In the genomic region with DNA sequence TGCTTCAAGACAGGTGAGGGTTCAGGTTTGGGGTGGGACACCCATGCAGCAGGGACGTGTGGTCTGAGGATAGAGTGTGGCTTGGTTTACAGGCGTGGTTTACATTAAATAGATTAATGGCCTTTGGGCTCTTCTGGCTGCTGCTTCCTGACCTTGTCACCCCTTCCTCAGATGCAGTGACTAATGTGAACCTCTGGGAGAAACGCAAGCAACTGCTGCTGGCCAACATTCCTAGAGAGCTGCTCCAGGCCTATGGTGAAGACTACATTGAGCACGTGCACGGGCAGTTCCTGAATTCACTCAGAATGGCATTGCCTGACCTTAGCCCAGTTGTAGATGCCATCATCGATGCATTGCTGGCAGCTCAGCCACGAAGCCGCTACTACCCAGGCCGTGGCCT, we compare ENCODE assay signal across 20 mouse cellular contexts. TPM values are rescaled to one million over a fixed set of nuclear protein-coding genes. Genes with fewer than 3 reads are reported as not detected.
DNase-seq lines count a peak whose midpoint lies in the region; ATAC-seq and TF ChIP-seq lines count a peak whose summit lies in the region.
"Had no signal": no experiment of that assay in that cellular context is flagged by ENCODE, and none has a peak within 500 bp of the region (broad histone marks: within the 10 kb centered on the region; RNA-seq: fewer than 3 reads in every experiment).

No protein-coding gene starts in this region.

- no peak for DNase-seq in hindbrain, embryonic 10.5 days (ENCODE audit: low spot score)
- peak; percentile 39 for DNase-seq in lung, embryonic 14.5 days
- DNase-seq in lung, postnatal 10 days = no peak
- no peak for DNase-seq in limb, embryonic 10.5 days (ENCODE audit: low spot score)
- DNase-seq in limb, embryonic 11.5 days (ENCODE audit: low spot score) = no peak
- DNase-seq: adrenal gland, adult 2 months; adrenal gland, postnatal 25 days; cerebellum, adult 18-20 months; cerebellum, adult 9-11 months; cerebellum, postnatal 36 days; forebrain, postnatal 0 days; gastrocnemius, postnatal 14 days; heart, postnatal 10 days; heart, postnatal 4 days had no signal

- no peak for ATAC-seq in hindbrain, embryonic 12.5 days (ENCODE audit: low FRiP score)
- no peak for ATAC-seq in lung, embryonic 14.5 days (ENCODE audit: insufficient read depth)
- no peak for ATAC-seq in limb, embryonic 11.5 days (ENCODE audit: insufficient number of reproducible peaks, low FRiP score, low TSS enrichment, low read depth)
- ATAC-seq in forebrain, embryonic 16.5 days = no peak
- ATAC-seq: forebrain, postnatal 0 days; inflammation-experienced regulatory T-cells, adult 6 months had no signal

- peaks cover 3% of the 10 kb centered on the region for H3K27me3 ChIP-seq in hindbrain, embryonic 12.5 days
- peaks cover 12% of the 10 kb centered on the region for H3K27me3 ChIP-seq in hindbrain, embryonic 10.5 days (ENCODE audit: insufficient read depth, poor library complexity, severe bottlenecking)
- H3K27me3 ChIP-seq in lung, embryonic 14.5 days (ENCODE audit: insufficient read depth, low read length) = no peaks in the 10 kb centered on the region
- H3K27me3 ChIP-seq in limb, embryonic 10.5 days (ENCODE audit: low read depth, poor library complexity, severe bottlenecking) = no peaks in the 10 kb centered on the region
- H3K27me3 ChIP-seq in limb, embryonic 11.5 days (ENCODE audit: control insufficient read depth, insufficient read depth, low read length) = no peaks in the 10 kb centered on the region
- H3K27me3 ChIP-seq in forebrain, embryonic 16.5 days (replicated peaks; ENCODE audit: control insufficient read depth, insufficient read depth, low read length) = peaks cover 7% of the 10 kb centered on the region; the same call in 1 of the 2 replicates
- H3K27me3 ChIP-seq: hindbrain, embryonic 15.5 days had no signal

- H3K27ac ChIP-seq in hindbrain, embryonic 12.5 days = peak overlapping the region; percentile 46; the same call in 1 of the 2 replicates
- H3K27ac ChIP-seq in hindbrain, embryonic 10.5 days = no peak overlapping the region
- no peak overlapping the region for H3K27ac ChIP-seq in lung, embryonic 14.5 days (ENCODE audit: low read depth)
- H3K27ac ChIP-seq in limb, embryonic 10.5 days = peak overlapping the region; percentile 99; the same call in 1 of the 2 replicates
- 0 out of 2 replicates have a peak overlapping the region, but pooled peaks have one; percentile 30 for H3K27ac ChIP-seq in limb, embryonic 11.5 days (replicated peaks; ENCODE audit: low read depth, low read length)
- no peak overlapping the region for H3K27ac ChIP-seq in forebrain, embryonic 16.5 days (ENCODE audit: low read length)
- H3K27ac ChIP-seq: embryonic facial prominence, embryonic 13.5 days; forebrain, embryonic 12.5 days; hindbrain, embryonic 15.5 days had no signal

- no peak overlapping the region for H3K4me3 ChIP-seq in hindbrain, embryonic 12.5 days
- H3K4me3 ChIP-seq in hindbrain, embryonic 10.5 days = no peak overlapping the region
- no peak overlapping the region for H3K4me3 ChIP-seq in lung, embryonic 14.5 days (ENCODE audit: low read depth, low read length)
- no peak overlapping the region for H3K4me3 ChIP-seq in limb, embryonic 10.5 days
- H3K4me3 ChIP-seq in limb, embryonic 11.5 days (ENCODE audit: low read depth, low read length) = no peak overlapping the region
- H3K4me3 ChIP-seq in forebrain, embryonic 16.5 days (replicated peaks; ENCODE audit: low read length) = no peak overlapping the region
- H3K4me3 ChIP-seq: embryonic facial prominence, embryonic 13.5 days; forebrain, embryonic 12.5 days; hindbrain, embryonic 15.5 days had no signal

- H3K9ac ChIP-seq in hindbrain, embryonic 12.5 days = no peak overlapping the region
- H3K9ac ChIP-seq in lung, embryonic 14.5 days = no peak overlapping the region
- no peak overlapping the region; the same call in 1 of the 2 replicates for H3K9ac ChIP-seq in limb, embryonic 11.5 days (ENCODE audit: low read length)
- H3K9ac ChIP-seq in forebrain, embryonic 16.5 days (replicated peaks; ENCODE audit: low read depth, low read length) = no peak overlapping the region
- H3K9ac ChIP-seq: embryonic facial prominence, embryonic 13.5 days; forebrain, embryonic 12.5 days; forebrain, postnatal 0 days; hindbrain, embryonic 15.5 days had no signal

- H3K36me3 ChIP-seq in hindbrain, embryonic 12.5 days = peaks cover 43% of the 10 kb centered on the region
- H3K36me3 ChIP-seq in hindbrain, embryonic 10.5 days = peaks cover 48% of the 10 kb centered on the region
- H3K36me3 ChIP-seq in lung, embryonic 14.5 days (ENCODE audit: insufficient read depth) = peaks cover 29% of the 10 kb centered on the region; the same call in 1 of the 2 replicates
- peaks cover 64% of the 10 kb centered on the region for H3K36me3 ChIP-seq in limb, embryonic 10.5 days
- peaks cover 16% of the 10 kb centered on the region; the same call in 1 of the 2 replicates for H3K36me3 ChIP-seq in limb, embryonic 11.5 days (ENCODE audit: control insufficient read depth, insufficient read depth, low read length)
- H3K36me3 ChIP-seq in forebrain, embryonic 16.5 days (ENCODE audit: control insufficient read depth, insufficient read depth) = peaks cover 6% of the 10 kb centered on the region; the same call in 1 of the 2 replicates

- no peaks in the 10 kb centered on the region for H3K9me3 ChIP-seq in hindbrain, embryonic 12.5 days (replicated peaks)
- no peaks in the 10 kb centered on the region for H3K9me3 ChIP-seq in hindbrain, embryonic 10.5 days
- H3K9me3 ChIP-seq in lung, embryonic 14.5 days (ENCODE audit: low read depth, low read length) = no peaks in the 10 kb centered on the region
- H3K9me3 ChIP-seq in limb, embryonic 10.5 days (replicated peaks) = no peaks in the 10 kb centered on the region
- no peaks in the 10 kb centered on the region for H3K9me3 ChIP-seq in limb, embryonic 11.5 days (ENCODE audit: control insufficient read depth, low read length)
- H3K9me3 ChIP-seq in forebrain, embryonic 16.5 days (ENCODE audit: control insufficient read depth, low read length) = no peaks in the 10 kb centered on the region
- H3K9me3 ChIP-seq: embryonic facial prominence, embryonic 13.5 days; forebrain, embryonic 12.5 days; hindbrain, embryonic 15.5 days had no signal

- peaks cover 39% of the 10 kb centered on the region for H3K4me1 ChIP-seq in hindbrain, embryonic 12.5 days
- H3K4me1 ChIP-seq in hindbrain, embryonic 10.5 days (replicated peaks) = peaks cover 56% of the 10 kb centered on the region
- H3K4me1 ChIP-seq in lung, embryonic 14.5 days (ENCODE audit: insufficient read depth) = peaks cover 23% of the 10 kb centered on the region
- peaks cover 60% of the 10 kb centered on the region for H3K4me1 ChIP-seq in limb, embryonic 10.5 days
- peaks cover 39% of the 10 kb centered on the region for H3K4me1 ChIP-seq in limb, embryonic 11.5 days (ENCODE audit: control insufficient read depth, insufficient read depth, low read length)
- H3K4me1 ChIP-seq in forebrain, embryonic 16.5 days (replicated peaks; ENCODE audit: control insufficient read depth, insufficient read depth, low read length) = peaks cover 14% of the 10 kb centered on the region

- H3K4me2 ChIP-seq in hindbrain, embryonic 12.5 days (replicated peaks) = no peak overlapping the region
- H3K4me2 ChIP-seq in lung, embryonic 14.5 days = no peak overlapping the region
- no peak overlapping the region for H3K4me2 ChIP-seq in limb, embryonic 11.5 days (ENCODE audit: low read depth, severe bottlenecking)
- no peak overlapping the region for H3K4me2 ChIP-seq in forebrain, embryonic 16.5 days (ENCODE audit: low read length)
- H3K4me2 ChIP-seq: embryonic facial prominence, embryonic 13.5 days; forebrain, embryonic 12.5 days; hindbrain, embryonic 15.5 days had no signal

- 78% methylated on average over 9 of the region's 9 CpGs for WGBS in hindbrain, embryonic 12.5 days
- WGBS in hindbrain, embryonic 10.5 days = 87% methylated on average over 9 of the region's 9 CpGs
- 35% methylated on average over 9 of the region's 9 CpGs for WGBS in lung, embryonic 14.5 days
- 45% methylated on average over 9 of the region's 9 CpGs for WGBS in limb, embryonic 10.5 days
- 47% methylated on average over 9 of the region's 9 CpGs for WGBS in limb, embryonic 11.5 days
- 92% methylated on average over 9 of the region's 9 CpGs for WGBS in forebrain, embryonic 16.5 days

- TF ChIP-seq CTCF in lung, embryonic 14.5 days (IDR thresholded peaks at IDR 0.05; ENCODE audit: low read depth) = no peak

RNA-seq across cellular contexts. Expression of a gene that starts 4.3 kb away (rescaled TPM):
- polyA plus RNA-seq in hindbrain, embryonic 12.5 days (2016; fragmentation: Nextera tagmentation; extraction: Ambion mirVana) = 24.2 and 24.7 TPM in 2 replicates
- 24.1 and 36.7 TPM in 2 replicates for polyA plus RNA-seq in hindbrain, embryonic 10.5 days (2016; fragmentation: Nextera tagmentation; extraction: Ambion mirVana)
- polyA plus RNA-seq in lung, embryonic 14.5 days (2014; fragmentation: Nextera tagmentation; extraction: Ambion mirVana) = 4.8 and 5.9 TPM in 2 replicates
- 78.2 and 83.2 TPM in 2 replicates for polyA plus RNA-seq in limb, embryonic 10.5 days (2016; fragmentation: Nextera tagmentation; extraction: Ambion mirVana)
- 64.2 and 71.0 TPM in 2 replicates for polyA plus RNA-seq in limb, embryonic 11.5 days (2014; fragmentation: Nextera tagmentation; extraction: Ambion mirVana)
- polyA plus RNA-seq in forebrain, embryonic 16.5 days (2015; fragmentation: Nextera tagmentation; extraction: Ambion mirVana) = 0.35 and 0.48 TPM in 2 replicates
- polyA plus RNA-seq: inflammation-experienced regulatory T-cells, adult 6 months had no signal

RNA-seq across cellular contexts. Expression of a gene that starts 26.2 kb away (rescaled TPM):
- 35.8 and 36.1 TPM in 2 replicates for polyA plus RNA-seq in hindbrain, embryonic 12.5 days (2016; fragmentation: Nextera tagmentation; extraction: Ambion mirVana)
- polyA plus RNA-seq in hindbrain, embryonic 10.5 days (2016; fragmentation: Nextera tagmentation; extraction: Ambion mirVana) = 23.3 and 29.2 TPM in 2 replicates
- 40.0 and 41.9 TPM in 2 replicates for polyA plus RNA-seq in lung, embryonic 14.5 days (2014; fragmentation: Nextera tagmentation; extraction: Ambion mirVana)
- 18.9 and 25.3 TPM in 2 replicates for polyA plus RNA-seq in limb, embryonic 10.5 days (2016; fragmentation: Nextera tagmentation; extraction: Ambion mirVana)
- polyA plus RNA-seq in limb, embryonic 11.5 days (2014; fragmentation: Nextera tagmentation; extraction: Ambion mirVana) = 19.6 and 24.0 TPM in 2 replicates
- polyA plus RNA-seq in forebrain, embryonic 16.5 days (2015; fragmentation: Nextera tagmentation; extraction: Ambion mirVana) = 26.3 and 33.3 TPM in 2 replicates

RNA-seq across cellular contexts. Expression of a gene that starts 43.0 kb away (rescaled TPM):
- 117 and 127 TPM in 2 replicates for polyA plus RNA-seq in hindbrain, embryonic 12.5 days (2016; fragmentation: Nextera tagmentation; extraction: Ambion mirVana)
- polyA plus RNA-seq in hindbrain, embryonic 10.5 days (2016; fragmentation: Nextera tagmentation; extraction: Ambion mirVana) = 90.8 and 119 TPM in 2 replicates
- 74.6 and 81.0 TPM in 2 replicates for polyA plus RNA-seq in lung, embryonic 14.5 days (2014; fragmentation: Nextera tagmentation; extraction: Ambion mirVana)
- polyA plus RNA-seq in limb, embryonic 10.5 days (2016; fragmentation: Nextera tagmentation; extraction: Ambion mirVana) = 58.3 and 68.6 TPM in 2 replicates
- 71.7 and 81.5 TPM in 2 replicates for polyA plus RNA-seq in limb, embryonic 11.5 days (2014; fragmentation: Nextera tagmentation; extraction: Ambion mirVana)
- polyA plus RNA-seq in forebrain, embryonic 16.5 days (2015; fragmentation: Nextera tagmentation; extraction: Ambion mirVana) = 193 and 203 TPM in 2 replicates

RNA-seq across cellular contexts. Expression of a gene that starts 51.6 kb away (rescaled TPM):
- 162 and 186 TPM in 2 replicates for polyA plus RNA-seq in hindbrain, embryonic 12.5 days (2016; fragmentation: Nextera tagmentation; extraction: Ambion mirVana)
- polyA plus RNA-seq in hindbrain, embryonic 10.5 days (2016; fragmentation: Nextera tagmentation; extraction: Ambion mirVana) = 131 and 243 TPM in 2 replicates
- polyA plus RNA-seq in lung, embryonic 14.5 days (2014; fragmentation: Nextera tagmentation; extraction: Ambion mirVana) = 41.1 and 42.3 TPM in 2 replicates
- 8.4 and 13.5 TPM in 2 replicates for polyA plus RNA-seq in limb, embryonic 10.5 days (2016; fragmentation: Nextera tagmentation; extraction: Ambion mirVana)
- 15.0 and 17.8 TPM in 2 replicates for polyA plus RNA-seq in limb, embryonic 11.5 days (2014; fragmentation: Nextera tagmentation; extraction: Ambion mirVana)
- polyA plus RNA-seq in forebrain, embryonic 16.5 days (2015; fragmentation: Nextera tagmentation; extraction: Ambion mirVana) = 28.9 and 56.5 TPM in 2 replicates

Comparison
In these comparisons a context has a peak if more than half of its experiments do, and no peak if none do; other contexts are left out.
1. H3K27ac ChIP-seq: peak in hindbrain, embryonic 12.5 days (single experiment), limb, embryonic 10.5 days (single experiment) and limb, embryonic 11.5 days (single experiment); none in hindbrain, embryonic 10.5 days (single experiment), lung, embryonic 14.5 days (single experiment) and forebrain, embryonic 16.5 days (single experiment).